Mouse (Mus musculus): Measurements from ENCODE around the gene Arfrp1. TPM values are rescaled to one million over a fixed set of nuclear protein-coding genes. Genes with fewer than 3 reads are reported as not detected.

Arfrp1 gene
- 100 to 1,000 TPM in 1 of 2 experiments, 10 to 100 TPM in 1; 95.6 to 110 TPM for total RNA-seq (2023)

GRCm38 (mm10) chr2:181364860-181365596 is at the start of gene Arfrp1, which contains the start of gene Zgpat:
Gene Arfrp1, minus strand, starts transcription at chr2:181365404.
Gene Zgpat, plus strand, starts transcription at chr2:181364928.

GRCm38 (mm10) chr2:181379778-181380177 is 14.6 kb upstream of the Arfrp1 start, which contains the start of gene Lime1:
Gene Lime1, plus strand, starts transcription at chr2:181380078.

DNA sequence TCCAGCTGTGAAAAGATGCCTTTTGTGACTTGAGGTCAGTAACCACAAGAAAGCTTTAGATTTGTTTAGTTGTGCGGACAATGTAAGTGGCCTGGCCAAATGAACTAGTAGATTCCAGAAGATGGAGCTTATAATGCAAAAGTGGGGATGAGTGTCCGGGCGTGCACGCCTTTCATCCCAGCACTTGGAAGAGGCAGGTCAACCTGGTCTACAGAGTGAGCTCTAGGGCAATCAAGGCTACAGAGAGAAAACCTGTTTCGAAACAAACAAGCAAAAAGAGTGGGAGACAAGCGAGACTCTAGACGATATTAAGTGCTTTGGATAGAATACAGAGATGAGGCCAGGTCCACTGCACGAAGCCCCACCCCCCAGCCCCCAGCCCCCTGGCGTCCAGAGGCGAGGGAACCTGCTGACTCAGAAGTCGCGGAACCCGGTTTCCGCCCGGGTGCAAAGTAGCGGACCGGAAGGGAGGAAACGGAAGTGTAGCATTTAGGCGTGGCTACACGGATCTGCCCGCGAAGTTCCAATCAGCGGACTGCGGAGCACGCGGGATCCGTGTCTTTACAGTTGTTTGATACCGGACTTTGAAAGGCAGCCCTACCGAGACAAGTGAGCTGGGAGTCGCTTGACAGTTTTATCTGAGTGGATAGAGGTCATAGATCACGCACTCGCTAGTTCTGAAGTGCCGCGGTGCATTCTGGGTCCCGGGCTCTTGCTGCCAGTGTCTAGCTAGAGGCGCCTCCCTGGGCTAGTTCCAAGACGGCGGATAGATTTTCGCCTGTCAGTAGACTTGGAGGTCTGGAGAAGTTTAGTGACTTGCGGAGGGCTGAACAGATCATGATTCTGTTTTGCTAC is 45.7 kb downstream of the Arfrp1 start, which contains the start of gene Rtel1:
Gene Rtel1 (plus strand): TSS at position 492 of the 855 bp plus-strand sequence.

DNA sequence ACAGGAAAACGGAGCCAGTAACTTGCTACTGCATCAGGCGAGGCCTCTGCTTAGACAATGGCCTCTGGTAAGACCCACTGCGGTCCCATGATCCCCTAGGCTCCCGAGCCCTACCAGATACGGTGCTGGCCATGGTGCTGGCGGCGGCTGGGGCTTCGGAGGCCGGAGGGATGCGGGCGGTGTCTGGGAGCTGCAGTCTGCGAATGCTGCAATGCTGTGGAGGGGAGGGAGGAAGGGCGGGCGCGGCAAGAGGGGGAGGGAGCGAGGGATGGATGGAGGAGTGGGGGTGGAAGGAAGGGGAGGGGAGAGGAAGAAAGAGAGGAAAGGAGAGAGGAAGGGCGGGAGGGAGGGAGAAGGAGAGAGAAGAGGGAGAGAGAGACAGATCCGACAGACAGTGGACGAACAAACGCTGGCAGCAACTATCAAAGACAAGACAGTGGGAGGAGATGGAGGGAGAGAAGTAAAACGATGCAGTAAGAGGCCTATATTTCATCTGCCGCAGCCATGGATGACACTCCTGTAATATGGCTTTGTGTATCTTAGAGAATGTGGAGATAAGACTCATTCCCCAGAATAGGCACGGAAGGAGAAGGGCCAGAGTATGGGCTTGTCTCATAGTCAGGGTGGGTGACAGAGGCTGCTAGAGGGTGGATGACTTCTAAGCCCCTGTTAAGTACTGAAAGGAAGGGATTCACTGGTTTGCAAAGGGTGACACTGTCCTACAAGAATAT is 51.0 kb downstream of the Arfrp1 start, which contains the start of gene Stmn3:
Gene Stmn3 (minus strand): TSS at position 421 of the 731 bp plus-strand sequence.

Other genes starting within 250 kb of the Arfrp1 start
- gene Kcnq2, start 230.1 kb downstream of the Arfrp1 start, total RNA-seq (2023), result not detected
- gene Eef1a2, start 208.4 kb downstream of the Arfrp1 start, total RNA-seq (2023), result not detected
- gene Ppdpf, start 178.2 kb downstream of the Arfrp1 start, total RNA-seq (2023), result 100 to 1,000 TPM in 1 of 2 experiments, 10 to 100 TPM in 1; 85.3 to 108 TPM
- gene Ptk6, start 162.6 kb downstream of the Arfrp1 start, total RNA-seq (2023), result not detected
- gene Srms, start 152.2 kb downstream of the Arfrp1 start, total RNA-seq (2023), result under 1 TPM; 0.29 to 0.80 TPM
- under 1 TPM in 1 of 2 experiments, not detected in 1; 0.83 TPM for gene Fndc11, start 145.4 kb downstream of the Arfrp1 start, total RNA-seq (2023)
- 100 to 1,000 TPM; 148 to 165 TPM for gene Helz2, start 123.4 kb downstream of the Arfrp1 start, total RNA-seq (2023)
- gene Gmeb2, start 77.4 kb downstream of the Arfrp1 start, total RNA-seq (2023), result 10 to 100 TPM; 39.1 to 40.4 TPM
- not detected for gene Stmn3, start 50.9 kb downstream of the Arfrp1 start, total RNA-seq (2023)
- 100 to 1,000 TPM; 126 to 141 TPM for gene Rtel1, start 45.7 kb downstream of the Arfrp1 start, total RNA-seq (2023)
- gene Zgpat, start 476 bp downstream of the Arfrp1 start, total RNA-seq (2023), result 100 to 1,000 TPM; 126 to 143 TPM
- gene Lime1, start 14.7 kb upstream of the Arfrp1 start, total RNA-seq (2023), result 100 to 1,000 TPM; 260 to 278 TPM
- under 1 TPM; 0.27 to 0.67 TPM for gene Zbtb46, start 94.0 kb upstream of the Arfrp1 start, total RNA-seq (2023)
- gene Abhd16b, start 127.8 kb upstream of the Arfrp1 start, total RNA-seq (2023), result not detected
- 10 to 100 TPM; 81.9 to 88.8 TPM for gene Tpd52l2, start 131.7 kb upstream of the Arfrp1 start, total RNA-seq (2023)
- 100 to 1,000 TPM; 131 to 137 TPM for gene Dnajc5, start 155.1 kb upstream of the Arfrp1 start, total RNA-seq (2023)
- gene Uckl1, start 219.5 kb upstream of the Arfrp1 start, total RNA-seq (2023), result 100 to 1,000 TPM; 156 to 204 TPM
- gene Prpf6, start 226.5 kb upstream of the Arfrp1 start, total RNA-seq (2023), result 10 to 100 TPM; 60.2 to 63.9 TPM
- 10 to 100 TPM; 67.3 to 81.5 TPM for gene Zfp512b, start 227.4 kb upstream of the Arfrp1 start, total RNA-seq (2023)
- gene Samd10, start 233.8 kb upstream of the Arfrp1 start, total RNA-seq (2023), result 10 to 100 TPM; 15.5 to 17.5 TPM